ENCODE assay signal across 8 mouse cellular contexts in genomic region chr2:38688791-38689520, GRCm38 (mm10). TPM values are rescaled to one million over a fixed set of nuclear protein-coding genes. Genes with fewer than 3 reads are reported as not detected.
DNase-seq lines count a peak whose midpoint lies in the region; ATAC-seq and TF ChIP-seq lines count a peak whose summit lies in the region.

No protein-coding gene starts in this region.

- H3K4me2 ChIP-seq in CH12.LX (ENCODE audit: insufficient read depth, low read depth, poor library complexity, severe bottlenecking): 0 out of 2 replicates have a peak overlapping the region, but pooled peaks have one; percentile 3
- H3K4me2 ChIP-seq in midbrain, embryonic 15.5 days: peak overlapping the region; percentile 59

- no peaks in the 10 kb centered on the region for H3K79me2 ChIP-seq in CH12.LX (replicated peaks; ENCODE audit: control insufficient read depth, extremely low read depth, insufficient read depth, poor library complexity, severe bottlenecking)

- H3K9ac ChIP-seq in CH12.LX (ENCODE audit: insufficient read depth, low read depth): no peak overlapping the region
- H3K9ac ChIP-seq in midbrain, embryonic 15.5 days: peak overlapping the region; percentile 40

- peak; percentile 73 for ATAC-seq in midbrain, embryonic 15.5 days (replicated peaks)

- TF ChIP-seq RAD21 in CH12.LX (IDR thresholded peaks at IDR 0.05; ENCODE audit: low read depth, low read length): peak; percentile 25

- H3K4me1 ChIP-seq in CH12.LX (ENCODE audit: control insufficient read depth in 1 of 2, insufficient read depth in 2 of 2): peaks cover 0 to 5% of the 10 kb centered on the region in 2 experiments; a peak in 2 of 4 replicates
- peaks cover 2% of the 10 kb centered on the region; the same call in 1 of the 2 replicates for H3K4me1 ChIP-seq in cortical plate, adult 2 months (ENCODE audit: control insufficient read depth, insufficient read depth, low read length)
- H3K4me1 ChIP-seq in midbrain, embryonic 15.5 days: peaks cover 19% of the 10 kb centered on the region

- no peak overlapping the region for H3K4me3 ChIP-seq in CH12.LX (replicated peaks in 1 of 3; ENCODE audit: low read depth in 2 of 3, low read length in 2 of 3, poor library complexity in 1 of 3)
- peak overlapping the region; percentile 2; the same call in 1 of the 2 replicates for H3K4me3 ChIP-seq in cortical plate, adult 2 months (ENCODE audit: insufficient read depth, low read length)
- H3K4me3 ChIP-seq in midbrain, embryonic 15.5 days: peak overlapping the region; percentile 29

- no peak overlapping the region for H3K27ac ChIP-seq in CH12.LX (ENCODE audit: insufficient read depth, low read depth)
- H3K27ac ChIP-seq in cortical plate, adult 2 months (ENCODE audit: insufficient read depth, low read length): no peak overlapping the region
- H3K27ac ChIP-seq in midbrain, embryonic 15.5 days: peak overlapping the region; percentile 46; the same call in 1 of the 2 replicates

- no peaks in the 10 kb centered on the region for H3K9me3 ChIP-seq in CH12.LX (replicated peaks; ENCODE audit: low read length)
- H3K9me3 ChIP-seq in midbrain, embryonic 15.5 days: no peaks in the 10 kb centered on the region

- no peak for TF ChIP-seq POLR2A in CH12.LX (IDR thresholded peaks at IDR 0.05; ENCODE audit: low read depth, low read length)
- no peak for TF ChIP-seq POLR2A in cortical plate, adult 2 months (IDR thresholded peaks at IDR 0.05; ENCODE audit: extremely low read depth, insufficient read depth, low read length)

- dilution Hi-C loops in CH12.LX (cut with MboI; ENCODE audit: extremely low pct_ligation_motif_present, extremely low pct_unique_long_range_greater_than_20kb, low sequenced_read_pairs): no loop called here

- in situ Hi-C loops in CH12.LX (cut with MboI; ENCODE audit: low pct_ligation_motif_present, low pct_unique_long_range_greater_than_20kb, low sequenced_read_pairs): no loop called here

- 3% methylated on average over 29 of the region's 29 CpGs for WGBS in midbrain, embryonic 15.5 days

- DNase-seq in A20 (ENCODE audit: low read depth, low spot score) (peak; percentile 31), CH12.LX (ENCODE audit: extremely low read depth) (no peak), adipocyte (ENCODE audit: low spot score) (no peak)
- peak; percentile 34 to 47 for DNase-seq in heart, postnatal 14 days
- DNase-seq in left cerebral cortex, postnatal 25 days (ENCODE audit: low spot score in 2 of 2): peak; percentile 33 to 48
- peak; percentile 74 for DNase-seq in thymus, postnatal 0 days (ENCODE audit: low spot score)

- no peak for TF ChIP-seq EP300 in CH12.LX (IDR thresholded peaks at IDR 0.05; ENCODE audit: low read length)

- no peaks in the 10 kb centered on the region for H3K36me3 ChIP-seq in CH12.LX (replicated peaks in 1 of 2; ENCODE audit: control insufficient read depth in 1 of 2, insufficient read depth in 1 of 2, low read length in 1 of 2)
- H3K36me3 ChIP-seq in midbrain, embryonic 15.5 days (replicated peaks): no peaks in the 10 kb centered on the region

- intact Hi-C loops in heart, postnatal 14 days (cut with DNase I): no loop called here
- intact Hi-C loops in left cerebral cortex, postnatal 25 days (cut with DNase I): no loop called here

- peak in 1 of 2 experiments; percentile 62; a peak in 2 of 4 replicates for TF ChIP-seq CTCF in CH12.LX (conservative IDR thresholded peaks at IDR 0.05 in 1 of 2, IDR thresholded peaks at IDR 0.05 in 1 of 2; ENCODE audit: low read depth in 2 of 2, low read length in 2 of 2)
- peak; percentile 38 for TF ChIP-seq CTCF in cortical plate, adult 2 months (IDR thresholded peaks at IDR 0.05; ENCODE audit: extremely low read depth, insufficient read depth, low read length)

- H3K27me3 ChIP-seq in CH12.LX (replicated peaks): peaks cover 64% of the 10 kb centered on the region
- H3K27me3 ChIP-seq in midbrain, embryonic 15.5 days (replicated peaks): peaks cover 3% of the 10 kb centered on the region; the same call in 1 of the 2 replicates

TF ChIP-seq in CH12.LX, 34 proteins besides CTCF, POLR2A, EP300 and RAD21:
- TF ChIP-seq CHD2 (IDR thresholded peaks at IDR 0.05; ENCODE audit: low read length): peak; percentile 55; the same call in 1 of the 2 replicates
- no peak for TF ChIP-seq MEF2A (IDR thresholded peaks at IDR 0.05; ENCODE audit: borderline replicate concordance, low read depth, low read length)
- TF ChIP-seq SMC3 (IDR thresholded peaks at IDR 0.05; ENCODE audit: low read depth, low read length): peak; percentile 47
- TF ChIP-seq TBP (conservative IDR thresholded peaks at IDR 0.05; ENCODE audit: low read depth, low read length): no peak
- no peak for TF ChIP-seq MXI1 (IDR thresholded peaks at IDR 0.05; ENCODE audit: low read depth, low read length)
- no peak for TF ChIP-seq KAT2A (IDR thresholded peaks at IDR 0.05; ENCODE audit: insufficient replicate concordance, low read length)
- TF ChIP-seq MAFK (IDR thresholded peaks at IDR 0.05; ENCODE audit: insufficient replicate concordance, low read length): no peak
- TF ChIP-seq JUN (IDR thresholded peaks at IDR 0.05; ENCODE audit: insufficient read depth, low read depth, low read length): no peak
- TF ChIP-seq RCOR1 (conservative IDR thresholded peaks at IDR 0.05; ENCODE audit: low read depth, low read length): no peak
- TF ChIP-seq MAZ (IDR thresholded peaks at IDR 0.05; ENCODE audit: low read depth, low read length): no peak
- TF ChIP-seq ZKSCAN1 (IDR thresholded peaks at IDR 0.05; ENCODE audit: borderline replicate concordance, low read depth, low read length): no peak
- TF ChIP-seq MYC (IDR thresholded peaks at IDR 0.05; ENCODE audit: low read depth, low read length): no peak
- TF ChIP-seq UBTF (IDR thresholded peaks at IDR 0.05; ENCODE audit: low read depth, low read length): no peak
- TF ChIP-seq ETS1 (conservative IDR thresholded peaks at IDR 0.05; ENCODE audit: low read depth, low read length): no peak
- TF ChIP-seq ZC3H11A (IDR thresholded peaks at IDR 0.05; ENCODE audit: low read depth, low read length): no peak
- no peak for TF ChIP-seq HCFC1 (IDR thresholded peaks at IDR 0.05; ENCODE audit: low read depth, low read length)
- no peak for TF ChIP-seq IRF4 (IDR thresholded peaks at IDR 0.05; ENCODE audit: low read depth, low read length)

RNA-seq across cellular contexts. Expression of gene Nr5a1, which starts 25.4 kb away (rescaled TPM):
- 0.04 TPM in 1 of 2 replicates, not detected in the other for total RNA-seq in CH12.LX (2012; rRNA removed)
- not detected in 2 replicates for total RNA-seq in CH12.LX (2014; rRNA removed)
- polyA plus RNA-seq in CH12.LX (2012; ENCODE audit: insufficient read length, low read depth): not detected in 2 replicates
- 0.06 and 0.08 TPM in 2 replicates for polyA plus RNA-seq in cortical plate, adult 2 months (2012; rRNA removed)
- total RNA-seq in heart, postnatal 14 days (2021): under 1 TPM in 1 of 2 experiments, not detected in 1; 0.07 TPM
- total RNA-seq in left cerebral cortex, postnatal 25 days (2021): not detected
- polyA plus RNA-seq in midbrain, embryonic 15.5 days (2015; fragmentation: Nextera tagmentation; extraction: Ambion mirVana): 0.58 and 1.0 TPM in 2 replicates
- 0.04 TPM in 1 of 2 replicates, not detected in the other for polyA plus RNA-seq in thymus, postnatal 0 days (2015; fragmentation: Nextera tagmentation; extraction: Ambion mirVana)

RNA-seq across cellular contexts. Expression of gene Psmb7, which starts 45.1 kb away (rescaled TPM):
- total RNA-seq in CH12.LX (2012; rRNA removed) (334 and 386 TPM in 2 replicates), CH12.LX (2014; rRNA removed) (415 and 457 TPM in 2 replicates)
- polyA plus RNA-seq in CH12.LX (2012; ENCODE audit: insufficient read length, low read depth): 375 and 389 TPM in 2 replicates
- 236 and 242 TPM in 2 replicates for polyA plus RNA-seq in cortical plate, adult 2 months (2012; rRNA removed)
- 100 to 1,000 TPM; 242 to 254 TPM for total RNA-seq in heart, postnatal 14 days (2021)
- total RNA-seq in left cerebral cortex, postnatal 25 days (2021): 100 to 1,000 TPM; 213 to 217 TPM
- polyA plus RNA-seq in midbrain, embryonic 15.5 days (2015; fragmentation: Nextera tagmentation; extraction: Ambion mirVana): 260 and 270 TPM in 2 replicates
- 272 and 279 TPM in 2 replicates for polyA plus RNA-seq in thymus, postnatal 0 days (2015; fragmentation: Nextera tagmentation; extraction: Ambion mirVana)

Comparison
In these comparisons a context has a peak if more than half of its experiments do, and no peak if none do; other contexts are left out.
1. DNase-seq: peak in A20 (single experiment), heart, postnatal 14 days (2 of 2), left cerebral cortex, postnatal 25 days (2 of 2) and thymus, postnatal 0 days (single experiment); none in CH12.LX (single experiment) and adipocyte (single experiment).
2. H3K4me3 ChIP-seq: peak in cortical plate, adult 2 months (single experiment) and midbrain, embryonic 15.5 days (single experiment); none in CH12.LX (0 of 3).